9 mouse cellular contexts compared by ENCODE assay signal in the genomic region with DNA sequence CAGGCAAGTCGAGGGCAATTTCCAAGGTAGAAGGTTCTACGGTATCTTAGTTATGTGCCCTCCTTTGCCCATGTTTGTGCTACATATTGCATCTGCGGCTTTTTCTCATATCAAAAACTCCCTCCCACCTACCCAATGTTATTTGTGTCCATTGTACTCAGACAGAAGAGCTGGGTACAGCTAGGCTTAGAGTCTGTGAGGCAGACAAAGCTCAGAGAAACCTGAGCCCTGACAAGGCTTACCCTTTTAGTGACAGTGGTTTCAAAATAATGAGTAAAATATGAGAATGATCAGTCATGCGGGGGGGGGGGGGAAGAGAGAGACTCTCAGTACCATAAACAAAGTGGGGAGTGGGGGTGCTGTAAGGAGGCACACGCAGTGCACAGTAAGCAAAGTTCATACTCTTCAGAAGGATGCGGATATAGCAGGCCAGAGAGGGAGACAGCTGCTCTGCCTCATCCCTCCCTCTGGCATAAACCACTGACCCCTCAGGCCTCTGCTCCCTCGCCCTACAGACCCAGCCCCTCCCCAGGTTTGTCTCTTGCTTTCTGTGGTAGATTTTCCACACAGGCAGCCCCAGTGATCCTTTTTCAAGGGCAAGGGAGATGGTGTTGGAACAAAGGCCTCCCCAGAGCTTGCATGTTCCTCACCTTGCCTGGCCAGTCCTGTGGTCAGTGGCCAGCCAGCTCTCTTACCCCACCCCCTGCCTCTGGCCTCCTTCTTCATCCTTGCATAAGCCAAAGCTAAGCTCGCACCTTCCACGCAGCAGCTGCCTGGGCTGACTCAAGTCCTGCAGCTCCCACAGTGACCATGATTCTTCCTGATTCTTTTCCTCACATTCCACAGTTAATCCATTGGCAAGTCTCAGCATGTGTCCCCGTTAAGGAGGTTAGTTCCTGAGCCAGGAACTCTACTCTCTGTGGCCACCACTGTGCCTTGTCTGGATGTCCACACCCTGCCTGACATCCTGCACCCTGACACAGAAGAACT. TPM values are rescaled to one million over a fixed set of nuclear protein-coding genes. Genes with fewer than 3 reads are reported as not detected.
DNase-seq lines count a peak whose midpoint lies in the region; ATAC-seq lines count a peak whose summit lies in the region.
"Had no signal": no experiment of that assay in that cellular context is flagged by ENCODE, and none has a peak within 500 bp of the region (broad histone marks: within the 10 kb centered on the region; RNA-seq: fewer than 3 reads in every experiment).

No protein-coding gene starts in this region.

- H3K4me3 ChIP-seq in limb, embryonic 11.5 days (ENCODE audit: low read depth, low read length), result no peak overlapping the region
- H3K4me3 ChIP-seq: midbrain, embryonic 15.5 days had no signal

- peak overlapping the region; percentile 44 for H3K27ac ChIP-seq in limb, embryonic 11.5 days (replicated peaks; ENCODE audit: low read depth, low read length)
- H3K27ac ChIP-seq: midbrain, embryonic 15.5 days had no signal

- ATAC-seq in limb, embryonic 11.5 days (ENCODE audit: insufficient number of reproducible peaks, low FRiP score, low TSS enrichment, low read depth), result peak; percentile 56; the same call in 1 of the 2 replicates
- no peak for ATAC-seq in inflammation-experienced regulatory T-cells, adult 6 months
- ATAC-seq: midbrain, embryonic 15.5 days had no signal

- no peaks in the 10 kb centered on the region for H3K36me3 ChIP-seq in limb, embryonic 11.5 days (ENCODE audit: control insufficient read depth, insufficient read depth, low read length)
- H3K36me3 ChIP-seq: midbrain, embryonic 15.5 days had no signal

- intact Hi-C loops in left cerebral cortex, postnatal 36 days (cut with DNase I), result no loop called here
- intact Hi-C loops in left cerebral cortex, postnatal 10 days (cut with DNase I), result no loop called here

- peaks cover 19% of the 10 kb centered on the region for H3K4me1 ChIP-seq in limb, embryonic 11.5 days (ENCODE audit: control insufficient read depth, insufficient read depth, low read length)

- 56% methylated on average over 9 of the region's 10 CpGs for WGBS in limb, embryonic 11.5 days

- H3K4me2 ChIP-seq in limb, embryonic 11.5 days (ENCODE audit: low read depth, severe bottlenecking), result no peak overlapping the region
- H3K4me2 ChIP-seq: midbrain, embryonic 15.5 days had no signal

- H3K27me3 ChIP-seq in limb, embryonic 11.5 days (ENCODE audit: control insufficient read depth, insufficient read depth, low read length), result no peaks in the 10 kb centered on the region
- H3K27me3 ChIP-seq: midbrain, embryonic 15.5 days had no signal

- H3K9ac ChIP-seq in limb, embryonic 11.5 days (ENCODE audit: low read length), result 0 out of 2 replicates have a peak overlapping the region, but pooled peaks have one; percentile 24
- H3K9ac ChIP-seq: midbrain, embryonic 15.5 days had no signal

- DNase-seq in left cerebral cortex, postnatal 36 days (ENCODE audit: low spot score in 2 of 2), result peak; percentile 49 to 53
- no peak for DNase-seq in left cerebral cortex, postnatal 10 days (ENCODE audit: extremely low spot score in 1 of 2, low spot score in 2 of 2)
- peak; percentile 79 for DNase-seq in brain, adult 2 months (ENCODE audit: low read depth, low spot score)
- peak; percentile 69 for DNase-seq in gonadal fat pad, adult 2 months (ENCODE audit: low read depth)
- no peak for DNase-seq in limb, embryonic 11.5 days (ENCODE audit: low spot score)
- no peak for DNase-seq in urinary bladder, postnatal 25 days (ENCODE audit: low spot score)
- DNase-seq in adrenal gland, postnatal 36 days, result no peak

- no peaks in the 10 kb centered on the region for H3K9me3 ChIP-seq in limb, embryonic 11.5 days (ENCODE audit: control insufficient read depth, low read length)
- H3K9me3 ChIP-seq: midbrain, embryonic 15.5 days had no signal

RNA-seq across cellular contexts. Expression of a gene that starts 35.4 kb away (rescaled TPM):
- 1 to 10 TPM; 1.2 to 2.3 TPM for total RNA-seq in left cerebral cortex, postnatal 36 days (2021)
- 1 to 10 TPM; 1.7 to 1.8 TPM for total RNA-seq in left cerebral cortex, postnatal 10 days (2021)
- 6.0 and 6.8 TPM in 2 replicates for polyA plus RNA-seq in gonadal fat pad, adult 2 months (2012; rRNA removed)
- 12.3 and 16.6 TPM in 2 replicates for polyA plus RNA-seq in limb, embryonic 11.5 days (2014; fragmentation: Nextera tagmentation; extraction: Ambion mirVana)
- 1 to 10 TPM in 2 of 3 experiments, under 1 TPM in 1; 0.84 to 2.9 (median 2.8) TPM for polyA plus RNA-seq in inflammation-experienced regulatory T-cells, adult 6 months (2017; shearing (Covaris generic))
- total RNA-seq in adrenal gland, postnatal 36 days (2021), result 1 to 10 TPM; 2.9 to 8.5 TPM

RNA-seq across cellular contexts. Expression of a gene that starts 49.1 kb away (rescaled TPM):
- 10 to 100 TPM; 11.1 to 17.6 TPM for total RNA-seq in left cerebral cortex, postnatal 36 days (2021)
- 10 to 100 TPM; 27.3 to 30.3 TPM for total RNA-seq in left cerebral cortex, postnatal 10 days (2021)
- polyA plus RNA-seq in gonadal fat pad, adult 2 months (2012; rRNA removed), result 4.3 and 11.1 TPM in 2 replicates
- polyA plus RNA-seq in limb, embryonic 11.5 days (2014; fragmentation: Nextera tagmentation; extraction: Ambion mirVana), result 71.9 and 73.6 TPM in 2 replicates
- polyA plus RNA-seq in inflammation-experienced regulatory T-cells, adult 6 months (2017; shearing (Covaris generic)), result not detected
- 1 to 10 TPM; 2.8 to 9.5 TPM for total RNA-seq in adrenal gland, postnatal 36 days (2021)

Comparison
In these comparisons a context has a peak if more than half of its experiments do, and no peak if none do; other contexts are left out.
1. DNase-seq: peak in left cerebral cortex, postnatal 36 days (2 of 2), brain, adult 2 months (single experiment) and gonadal fat pad, adult 2 months (single experiment); none in left cerebral cortex, postnatal 10 days (0 of 2), limb, embryonic 11.5 days (single experiment), urinary bladder, postnatal 25 days (single experiment) and adrenal gland, postnatal 36 days (0 of 2).